Mouse (Mus musculus) cortical plate, adult 2 months (tissue): ENCODE data around the gene Ddx31.

Experiments
- CTCF ChIP-seq: fragments of 200-500 bp; IDR thresholded peaks from 2 replicates; pipeline ENCODE4 v1.5.1; 2011; ENCODE audit warnings: mild to moderate bottlenecking, control low read depth, low read length; ENCODE audit not compliant: insufficient read depth; ENCODE audit errors: extremely low read depth
- POLR2A ChIP-seq: fragments of 200-500 bp; IDR thresholded peaks from 2 replicates; pipeline ENCODE4 v1.6.1; 2011; ENCODE audit warnings: mild to moderate bottlenecking, low read length, control low read depth; ENCODE audit not compliant: insufficient read depth; ENCODE audit errors: extremely low read depth

DNA sequence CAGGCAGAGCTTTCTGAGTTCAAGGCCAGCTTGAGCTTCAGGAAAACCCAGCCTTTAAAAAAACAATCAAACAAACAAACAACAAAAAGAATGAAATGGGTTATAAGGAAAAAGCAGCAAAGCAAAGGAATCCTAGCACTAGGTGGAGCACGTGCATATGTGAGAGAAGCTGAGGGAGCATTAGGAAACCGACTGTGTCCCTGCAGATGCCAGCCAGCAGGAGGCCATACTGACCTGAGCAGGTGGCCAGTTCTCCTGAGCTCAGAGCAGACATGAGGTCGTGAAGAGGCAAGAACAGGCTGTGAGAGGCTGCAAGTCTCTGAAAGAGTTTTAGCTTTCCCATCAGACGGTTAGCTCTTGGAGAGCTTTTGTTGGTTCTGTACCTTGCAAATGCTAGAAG is 10.9 kb upstream of the Ddx31 start:
- no peak for TF ChIP-seq POLR2A
- 0 out of 2 replicates have a peak, but pooled peaks have one; percentile 4 for TF ChIP-seq CTCF
